Mouse (Mus musculus) lung, adult 2 months (tissue): Measurements from ENCODE around the gene Rnf215.

ENCODE experiments used
- CTCF ChIP-seq: fragments of 200-500 bp; IDR thresholded peaks from 2 replicates; pipeline ENCODE4 v1.5.1; 2011; ENCODE audit warnings: mild to moderate bottlenecking, low read length, control low read depth; ENCODE audit not compliant: insufficient read depth
- POLR2A ChIP-seq: fragments of 200-500 bp; IDR thresholded peaks from 2 replicates; pipeline ENCODE4 v1.6.1; 2011; ENCODE audit warnings: low read depth, mild to moderate bottlenecking, control low read depth, low read length, borderline replicate concordance; ENCODE audit errors: extremely low read depth

GRCm38 (mm10) chr11:4134400-4134799 is 602 bp upstream of the Rnf215 start:
- no peak for TF ChIP-seq POLR2A
- no peak for TF ChIP-seq CTCF
